Comparison of ENCODE assay signal across 31 mouse cellular contexts in the genomic region with DNA sequence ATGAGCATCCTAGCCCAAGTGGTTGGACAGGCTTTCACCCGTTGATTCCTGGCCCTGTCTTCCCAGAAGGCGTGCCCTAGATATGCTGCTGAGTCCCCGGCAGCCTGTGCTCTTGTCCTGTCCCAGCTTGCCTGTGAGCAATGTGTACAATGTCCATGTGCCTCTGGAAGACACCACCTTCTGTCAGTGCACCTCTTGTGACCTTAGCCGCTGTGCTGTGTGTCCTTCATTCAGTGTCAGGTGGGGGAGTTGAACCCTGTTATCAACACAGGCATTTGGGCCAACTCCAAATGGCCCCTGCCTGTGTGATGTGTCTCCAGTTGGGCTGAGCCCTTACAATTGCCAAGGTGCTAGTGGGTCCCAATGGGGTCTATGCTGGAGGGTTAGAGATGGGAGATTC. TPM values are rescaled to one million over a fixed set of nuclear protein-coding genes. Genes with fewer than 3 reads are reported as not detected.
DNase-seq lines count a peak whose midpoint lies in the region; ATAC-seq and TF ChIP-seq lines count a peak whose summit lies in the region.
"Had no signal": no experiment of that assay in that cellular context is flagged by ENCODE, and none has a peak within 500 bp of the region (broad histone marks: within the 10 kb centered on the region; RNA-seq: fewer than 3 reads in every experiment).

No protein-coding gene starts in this region.

- no peak overlapping the region for H3K27ac ChIP-seq in heart, embryonic 16.5 days (ENCODE audit: low read length)
- 0 out of 2 replicates have a peak overlapping the region, but pooled peaks have one; percentile 5 for H3K27ac ChIP-seq in liver, embryonic 13.5 days
- no peak overlapping the region for H3K27ac ChIP-seq in liver, postnatal 0 days (ENCODE audit: low read depth)
- 0 out of 2 replicates have a peak overlapping the region, but pooled peaks have one; percentile 14 for H3K27ac ChIP-seq in stomach, embryonic 16.5 days (ENCODE audit: low read length)
- H3K27ac ChIP-seq: embryonic facial prominence, embryonic 10.5 days; embryonic facial prominence, embryonic 13.5 days; forebrain, embryonic 12.5 days; forebrain, embryonic 15.5 days; heart, embryonic 10.5 days; heart, embryonic 13.5 days; hindbrain, embryonic 10.5 days; hindbrain, embryonic 13.5 days; intestine, embryonic 15.5 days had no signal

- 0 out of 2 replicates have a peak, but pooled peaks cover 2% of the 10 kb centered on the region for H3K4me1 ChIP-seq in heart, embryonic 16.5 days (ENCODE audit: control insufficient read depth, insufficient read depth, low read length)
- peaks cover 36% of the 10 kb centered on the region for H3K4me1 ChIP-seq in liver, embryonic 13.5 days (replicated peaks)
- 0 out of 2 replicates have a peak, but pooled peaks cover 7% of the 10 kb centered on the region for H3K4me1 ChIP-seq in liver, postnatal 0 days (ENCODE audit: insufficient read depth)
- no peaks in the 10 kb centered on the region for H3K4me1 ChIP-seq in stomach, embryonic 16.5 days (ENCODE audit: control insufficient read depth, insufficient read depth, low read length)
- H3K4me1 ChIP-seq: embryonic facial prominence, embryonic 10.5 days; embryonic facial prominence, embryonic 13.5 days; forebrain, embryonic 12.5 days; forebrain, embryonic 15.5 days; heart, embryonic 10.5 days; heart, embryonic 13.5 days; hindbrain, embryonic 10.5 days; hindbrain, embryonic 13.5 days; intestine, embryonic 15.5 days had no signal

- WGBS in heart, embryonic 16.5 days = 57% methylated on average over 4 of the region's 4 CpGs
- WGBS in liver, embryonic 13.5 days (ENCODE audit: insufficient replicate concordance) = 83% methylated on average over 4 of the region's 4 CpGs
- 84% methylated on average over 4 of the region's 4 CpGs for WGBS in liver, postnatal 0 days (ENCODE audit: insufficient replicate concordance)
- 78% methylated on average over 4 of the region's 4 CpGs for WGBS in stomach, embryonic 16.5 days

- no peak overlapping the region for H3K4me3 ChIP-seq in heart, embryonic 16.5 days (ENCODE audit: low read length)
- no peak overlapping the region for H3K4me3 ChIP-seq in liver, embryonic 13.5 days (replicated peaks)
- H3K4me3 ChIP-seq in liver, postnatal 0 days (ENCODE audit: low read depth, low read length) = no peak overlapping the region
- H3K4me3 ChIP-seq in stomach, embryonic 16.5 days (replicated peaks; ENCODE audit: low read length) = no peak overlapping the region
- H3K4me3 ChIP-seq: embryonic facial prominence, embryonic 10.5 days; embryonic facial prominence, embryonic 13.5 days; erythroblast, embryonic 14.5 days; forebrain, embryonic 12.5 days; forebrain, embryonic 15.5 days; heart, embryonic 10.5 days; heart, embryonic 13.5 days; hindbrain, embryonic 10.5 days; hindbrain, embryonic 13.5 days; intestine, embryonic 15.5 days had no signal

- no peak overlapping the region for H3K4me2 ChIP-seq in heart, embryonic 16.5 days (ENCODE audit: low read depth, low read length)
- no peak overlapping the region for H3K4me2 ChIP-seq in liver, embryonic 13.5 days
- H3K4me2 ChIP-seq in liver, postnatal 0 days (ENCODE audit: low read depth, low read length) = no peak overlapping the region
- no peak overlapping the region for H3K4me2 ChIP-seq in stomach, embryonic 16.5 days (ENCODE audit: low read depth, low read length)
- H3K4me2 ChIP-seq: embryonic facial prominence, embryonic 13.5 days; forebrain, embryonic 12.5 days; forebrain, embryonic 15.5 days; heart, embryonic 13.5 days; hindbrain, embryonic 13.5 days; intestine, embryonic 15.5 days had no signal

- peaks cover 18% of the 10 kb centered on the region for H3K36me3 ChIP-seq in heart, embryonic 16.5 days (ENCODE audit: control insufficient read depth, insufficient read depth)
- peaks cover 57% of the 10 kb centered on the region for H3K36me3 ChIP-seq in liver, embryonic 13.5 days
- H3K36me3 ChIP-seq in liver, postnatal 0 days (replicated peaks; ENCODE audit: insufficient read depth, low read length) = peaks cover 28% of the 10 kb centered on the region
- peaks cover 13% of the 10 kb centered on the region; the same call in 1 of the 2 replicates for H3K36me3 ChIP-seq in stomach, embryonic 16.5 days (ENCODE audit: control insufficient read depth, insufficient read depth, low read length)

- no peak for TF ChIP-seq CTCF in liver, postnatal 0 days (IDR thresholded peaks at IDR 0.05; ENCODE audit: low read depth)

- peak; percentile 32; the same call in 1 of the 2 replicates for ATAC-seq in heart, embryonic 16.5 days (replicated peaks; ENCODE audit: extremely low read depth, insufficient read depth, low FRiP score)
- ATAC-seq in liver, embryonic 13.5 days (ENCODE audit: low read depth) = no peak
- ATAC-seq in liver, postnatal 0 days = no peak
- ATAC-seq in stomach, embryonic 16.5 days (ENCODE audit: insufficient read depth, low FRiP score) = no peak
- ATAC-seq: CD4-positive, CD25-positive, alpha-beta regulatory T cell, adult 4 months; forebrain, embryonic 15.5 days; hindbrain, embryonic 16.5 days; intestine, embryonic 15.5 days had no signal

- TF ChIP-seq EP300 in liver, postnatal 0 days (IDR thresholded peaks at IDR 0.05; ENCODE audit: low read depth) = no peak

- no peak for DNase-seq in heart, adult 8-10 months (ENCODE audit: low spot score)
- no peak for DNase-seq in liver, embryonic 13.5 days
- no peak for DNase-seq in liver, postnatal 0 days
- DNase-seq in cerebellum, adult 8-10 months = no peak
- DNase-seq: adrenal gland, adult 2 months; adrenal gland, postnatal 14 days; cerebellum, adult 11 months; cerebellum, adult 2 months; cerebellum, postnatal 10 days; cerebellum, postnatal 36 days; embryo, embryonic 11 days; gastrocnemius, postnatal 25 days had no signal

- H3K9ac ChIP-seq in heart, embryonic 16.5 days (ENCODE audit: low read length) = no peak overlapping the region
- no peak overlapping the region for H3K9ac ChIP-seq in liver, embryonic 13.5 days
- no peak overlapping the region for H3K9ac ChIP-seq in liver, postnatal 0 days (replicated peaks)
- no peak overlapping the region for H3K9ac ChIP-seq in stomach, embryonic 16.5 days (ENCODE audit: low read length)
- H3K9ac ChIP-seq: embryonic facial prominence, embryonic 13.5 days; forebrain, embryonic 12.5 days; forebrain, embryonic 15.5 days; heart, embryonic 13.5 days; hindbrain, embryonic 13.5 days; intestine, embryonic 15.5 days had no signal

- no peaks in the 10 kb centered on the region for H3K9me3 ChIP-seq in heart, embryonic 16.5 days (replicated peaks; ENCODE audit: control insufficient read depth, low read length)
- H3K9me3 ChIP-seq in liver, embryonic 13.5 days (replicated peaks) = no peaks in the 10 kb centered on the region
- no peaks in the 10 kb centered on the region for H3K9me3 ChIP-seq in liver, postnatal 0 days (ENCODE audit: low read length)
- H3K9me3 ChIP-seq in stomach, embryonic 16.5 days (replicated peaks; ENCODE audit: control insufficient read depth, low read length) = no peaks in the 10 kb centered on the region
- H3K9me3 ChIP-seq: embryonic facial prominence, embryonic 10.5 days; embryonic facial prominence, embryonic 13.5 days; forebrain, embryonic 15.5 days; heart, embryonic 10.5 days; heart, embryonic 13.5 days; hindbrain, embryonic 10.5 days; hindbrain, embryonic 13.5 days; intestine, embryonic 15.5 days had no signal

- H3K27me3 ChIP-seq in heart, embryonic 16.5 days (ENCODE audit: control insufficient read depth, insufficient read depth, low read length) = no peaks in the 10 kb centered on the region
- H3K27me3 ChIP-seq in liver, embryonic 13.5 days = no peaks in the 10 kb centered on the region
- H3K27me3 ChIP-seq in liver, postnatal 0 days (ENCODE audit: insufficient read depth, low read length) = no peaks in the 10 kb centered on the region
- no peaks in the 10 kb centered on the region for H3K27me3 ChIP-seq in stomach, embryonic 16.5 days (ENCODE audit: control insufficient read depth, insufficient read depth, low read length)
- H3K27me3 ChIP-seq: embryonic facial prominence, embryonic 13.5 days; forebrain, embryonic 12.5 days; forebrain, embryonic 15.5 days; heart, embryonic 13.5 days; hindbrain, embryonic 13.5 days; intestine, embryonic 15.5 days had no signal

RNA-seq across cellular contexts. Expression of gene Sh3bp5l, which starts 16.2 kb away (rescaled TPM):
- 32.0 and 32.5 TPM in 2 replicates for polyA plus RNA-seq in heart, embryonic 16.5 days (2015; fragmentation: Nextera tagmentation; extraction: Ambion mirVana)
- 10 to 100 TPM; 25.4 to 36.8 (median 30.4) TPM for total RNA-seq in heart, adult 8-10 months (2022)
- polyA plus RNA-seq in liver, embryonic 13.5 days (2015; fragmentation: Nextera tagmentation; extraction: Ambion mirVana) = 17.9 and 19.7 TPM in 2 replicates
- 10.5 and 11.0 TPM in 2 replicates for polyA plus RNA-seq in liver, postnatal 0 days (2015; fragmentation: Nextera tagmentation; extraction: Ambion mirVana)
- 29.8 and 37.1 TPM in 2 replicates for polyA plus RNA-seq in stomach, embryonic 16.5 days (2015; fragmentation: Nextera tagmentation; extraction: Ambion mirVana)

RNA-seq across cellular contexts. Expression of gene Zfp672, which starts 16.6 kb away (rescaled TPM):
- polyA plus RNA-seq in heart, embryonic 16.5 days (2015; fragmentation: Nextera tagmentation; extraction: Ambion mirVana) = 38.8 and 40.5 TPM in 2 replicates
- total RNA-seq in heart, adult 8-10 months (2022) = 10 to 100 TPM; 41.4 to 45.8 (median 45.2) TPM
- polyA plus RNA-seq in liver, embryonic 13.5 days (2015; fragmentation: Nextera tagmentation; extraction: Ambion mirVana) = 40.5 and 47.7 TPM in 2 replicates
- polyA plus RNA-seq in liver, postnatal 0 days (2015; fragmentation: Nextera tagmentation; extraction: Ambion mirVana) = 44.4 and 46.2 TPM in 2 replicates
- polyA plus RNA-seq in stomach, embryonic 16.5 days (2015; fragmentation: Nextera tagmentation; extraction: Ambion mirVana) = 44.8 and 52.1 TPM in 2 replicates

RNA-seq across cellular contexts. Expression of gene Lypd8, which starts 32.1 kb away (rescaled TPM):
- polyA plus RNA-seq in heart, embryonic 16.5 days (2015; fragmentation: Nextera tagmentation; extraction: Ambion mirVana) = 1.4 TPM in 1 of 2 replicates, not detected in the other
- total RNA-seq in heart, adult 8-10 months (2022) = not detected
- 0.39 TPM in 1 of 2 replicates, not detected in the other for polyA plus RNA-seq in liver, embryonic 13.5 days (2015; fragmentation: Nextera tagmentation; extraction: Ambion mirVana)
- polyA plus RNA-seq in liver, postnatal 0 days (2015; fragmentation: Nextera tagmentation; extraction: Ambion mirVana) = not detected in 2 replicates
- polyA plus RNA-seq in stomach, embryonic 16.5 days (2015; fragmentation: Nextera tagmentation; extraction: Ambion mirVana) = 213 and 226 TPM in 2 replicates
- total RNA-seq: adrenal gland, adult 2 months; adrenal gland, postnatal 14 days; adrenal gland, postnatal 4 days; gastrocnemius, adult 8-10 months; gastrocnemius, postnatal 25 days; granulocyte monocyte progenitor cell, adult 5-6 weeks; heart, postnatal 14 days had no signal
- polyA plus RNA-seq: C2C12; CD4-positive, CD25-positive, alpha-beta regulatory T cell, adult 4 months; embryonic facial prominence, embryonic 10.5 days; embryonic facial prominence, embryonic 13.5 days; erythroblast, embryonic 14.5 days; forebrain, embryonic 12.5 days; heart, embryonic 10.5 days; heart, embryonic 13.5 days; hindbrain, embryonic 10.5 days; hindbrain, embryonic 13.5 days; hindbrain, embryonic 16.5 days had no signal

RNA-seq across cellular contexts. Expression of gene Zfp692, which starts 39.9 kb away (rescaled TPM):
- 15.0 and 16.6 TPM in 2 replicates for polyA plus RNA-seq in heart, embryonic 16.5 days (2015; fragmentation: Nextera tagmentation; extraction: Ambion mirVana)
- 1 to 10 TPM; 3.0 to 5.0 (median 3.5) TPM for total RNA-seq in heart, adult 8-10 months (2022)
- 12.2 and 12.6 TPM in 2 replicates for polyA plus RNA-seq in liver, embryonic 13.5 days (2015; fragmentation: Nextera tagmentation; extraction: Ambion mirVana)
- 3.3 and 4.0 TPM in 2 replicates for polyA plus RNA-seq in liver, postnatal 0 days (2015; fragmentation: Nextera tagmentation; extraction: Ambion mirVana)
- polyA plus RNA-seq in stomach, embryonic 16.5 days (2015; fragmentation: Nextera tagmentation; extraction: Ambion mirVana) = 28.8 and 29.9 TPM in 2 replicates

Comparison
In these comparisons a context has a peak if more than half of its experiments do, and no peak if none do; other contexts are left out.
1. H3K27ac ChIP-seq: peak in liver, embryonic 13.5 days (single experiment) and stomach, embryonic 16.5 days (single experiment); none in heart, embryonic 16.5 days (single experiment) and liver, postnatal 0 days (single experiment).
2. RNA of gene Lypd8, which starts 32.1 kb away (polyA plus RNA-seq): 213 to 226 TPM in stomach, embryonic 16.5 days; 1.4 TPM in heart, embryonic 16.5 days, not detected in liver, postnatal 0 days and 0.39 TPM in liver, embryonic 13.5 days; every median in the first group is over 10 times any median in the second.